Mouse (Mus musculus) forebrain, embryonic 15.5 days (tissue): ENCODE measurements around the gene Plxnb3. TPM values are rescaled to one million over a fixed set of nuclear protein-coding genes. Genes with fewer than 3 reads are reported as not detected.

Source experiments
- ATAC-seq: fragments of 200-750 bp; cut with Nextera tagmentation; replicated peaks from 2 replicates; pipeline ENCODE4 v1.8.0; 2017; ENCODE audit warnings: mild to moderate bottlenecking, moderate TSS enrichment, moderate library complexity
- H3K27ac ChIP-seq: fragments of 300-500 bp; sonication (generic); replicated peaks from 2 replicates; pipeline ENCODE4 v1.5.1; 2015; ENCODE audit warnings: mild to moderate bottlenecking, inconsistent platforms
- H3K27me3 ChIP-seq: fragments of 300-500 bp; sonication (generic); 2 replicates; pipeline ENCODE4 v1.6.1; 2015; ENCODE audit warnings: inconsistent platforms
- H3K36me3 ChIP-seq: fragments of 300-500 bp; sonication (generic); 2 replicates; pipeline ENCODE4 v1.6.1; 2015; ENCODE audit warnings: mild to moderate bottlenecking, inconsistent platforms
- H3K4me1 ChIP-seq: fragments of 300-500 bp; sonication (generic); 2 replicates; pipeline ENCODE4 v1.6.1; 2015; ENCODE audit warnings: inconsistent platforms
- H3K4me2 ChIP-seq: fragments of 300-500 bp; sonication (generic); replicated peaks from 2 replicates; pipeline ENCODE4 v1.6.1; 2015; ENCODE audit warnings: mild to moderate bottlenecking, inconsistent platforms
- H3K4me3 ChIP-seq: fragments of 300-500 bp; sonication (generic); 2 replicates; pipeline ENCODE4 v1.5.1; 2015; ENCODE audit warnings: mild to moderate bottlenecking, inconsistent platforms
- H3K9ac ChIP-seq: fragments of 300-500 bp; sonication (generic); replicated peaks from 2 replicates; pipeline ENCODE4 v1.6.1; 2015; ENCODE audit warnings: mild to moderate bottlenecking, inconsistent platforms
- H3K9me3 ChIP-seq: fragments of 300-500 bp; sonication (generic); 2 replicates; pipeline ENCODE4 v1.6.1; 2016; ENCODE audit warnings: inconsistent platforms
- WGBS: fragments of 180-500 bp; shearing (Covaris S2); methylation state at CpG from one replicate; pipeline ENCODE4 v1.1.7; 2015; ENCODE audit warnings: mixed read lengths; 5-methylcytosine and 5-hydroxymethylcytosine counted together
- polyA plus RNA-seq: library from polyadenylated mRNA; unstranded; fragments of >200 nt; fragmentation: Nextera tagmentation; extraction: Ambion mirVana; gene quantifications from 2 replicates; pipeline ENCODE4 v1.2.1, GENCODE M21; 2015

Plxnb3 gene
- polyA plus RNA-seq, 1 experiment from 2014 or later = 0.14 TPM

GRCm38 (mm10) chrX:73788501-73788900 lies 31.6 kb downstream of the Plxnb3 start:
- H3K27me3 ChIP-seq = no peaks in the 10 kb centered on the region
- H3K4me2 ChIP-seq = 0 out of 2 replicates have a peak overlapping the region, but pooled peaks have one; percentile 50
- no peak for ATAC-seq
- H3K4me1 ChIP-seq = peaks cover 31% of the 10 kb centered on the region
- no peak overlapping the region for H3K27ac ChIP-seq
- peaks cover 7% of the 10 kb centered on the region; the same call in 1 of the 2 replicates for H3K36me3 ChIP-seq
- no peak overlapping the region for H3K9ac ChIP-seq
- 81% methylated on average over 1 of the region's 1 CpGs for WGBS
- no peak overlapping the region for H3K4me3 ChIP-seq
- no peaks in the 10 kb centered on the region for H3K9me3 ChIP-seq

GRCm38 (mm10) chrX:73793039-73793438 lies 36.1 kb downstream of the Plxnb3 start:
- Histone ChIP-seq H3K27me3 (no peaks in the 10 kb centered on the region), H3K36me3 (peaks cover 12% of the 10 kb centered on the region; the same call in 1 of the 2 replicates)
- no peak for ATAC-seq

GRCm38 (mm10) chrX:73793505-73793904 lies 36.6 kb downstream of the Plxnb3 start:
- Histone ChIP-seq H3K4me2 (no peak overlapping the region), H3K27ac (no peak overlapping the region), H3K9ac (no peak overlapping the region), H3K4me1 (peaks cover 6% of the 10 kb centered on the region), H3K9me3 (no peaks in the 10 kb centered on the region), H3K4me3 (no peak overlapping the region), H3K36me3 (peaks cover 12% of the 10 kb centered on the region; the same call in 1 of the 2 replicates), H3K27me3 (no peaks in the 10 kb centered on the region)
- ATAC-seq = 0 out of 2 replicates have a peak, but pooled peaks have one; percentile 21
- no CpG with 5 or more reads among the region's 1 CpGs for WGBS

More at GRCm38 (mm10) chrX:73793039-73793438, 36.1 kb downstream of the Plxnb3 start:
- Histone ChIP-seq H3K4me3 (no peak overlapping the region), H3K9me3 (no peaks in the 10 kb centered on the region), H3K9ac (no peak overlapping the region), H3K4me1 (peaks cover 10% of the 10 kb centered on the region), H3K4me2 (no peak overlapping the region), H3K27ac (no peak overlapping the region)

GRCm38 (mm10) chrX:73797511-73797910 lies 40.6 kb downstream of the Plxnb3 start:
- ATAC-seq = no peak
- 96% methylated on average over 2 of the region's 2 CpGs for WGBS
- no peak overlapping the region for H3K4me2 ChIP-seq

GRCm38 (mm10) chrX:73798502-73798901 lies 41.6 kb downstream of the Plxnb3 start:
- ATAC-seq = peak; percentile 67
- H3K9me3 ChIP-seq = no peaks in the 10 kb centered on the region
- WGBS = 31% methylated on average over 9 of the region's 9 CpGs
- H3K9ac ChIP-seq = no peak overlapping the region
- no peak overlapping the region for H3K4me2 ChIP-seq
- no peak overlapping the region for H3K27ac ChIP-seq
- H3K4me3 ChIP-seq = no peak overlapping the region
- no peaks in the 10 kb centered on the region for H3K4me1 ChIP-seq
- H3K27me3 ChIP-seq = no peaks in the 10 kb centered on the region
- peaks cover 5% of the 10 kb centered on the region; the same call in 1 of the 2 replicates for H3K36me3 ChIP-seq

More at GRCm38 (mm10) chrX:73797511-73797910, 40.6 kb downstream of the Plxnb3 start:
- Histone ChIP-seq H3K4me3 (no peak overlapping the region), H3K27me3 (no peaks in the 10 kb centered on the region), H3K9ac (no peak overlapping the region), H3K9me3 (no peaks in the 10 kb centered on the region), H3K36me3 (peaks cover 5% of the 10 kb centered on the region; the same call in 1 of the 2 replicates), H3K4me1 (no peaks in the 10 kb centered on the region), H3K27ac (no peak overlapping the region)

- H3K4me1 ChIP-seq = no peaks in the 10 kb centered on the region
- no peak overlapping the region for H3K4me3 ChIP-seq
- H3K27me3 ChIP-seq = no peaks in the 10 kb centered on the region
- no peak overlapping the region for H3K9ac ChIP-seq
- ATAC-seq = no peak
- H3K4me2 ChIP-seq = no peak overlapping the region
- 85% methylated on average over 1 of the region's 1 CpGs for WGBS
- no peaks in the 10 kb centered on the region for H3K36me3 ChIP-seq
- H3K27ac ChIP-seq = no peak overlapping the region; the same call in 1 of the 2 replicates
- H3K9me3 ChIP-seq = no peaks in the 10 kb centered on the region
Observed at GRCm38 (mm10) chrX:73805814-73806213, 48.9 kb downstream of the Plxnb3 start.

- no peaks in the 10 kb centered on the region for H3K36me3 ChIP-seq
- peak overlapping the region; percentile 66 for H3K27ac ChIP-seq
- 17% methylated on average over 14 of the region's 14 CpGs for WGBS
- peak overlapping the region; percentile 50 for H3K4me2 ChIP-seq
- ATAC-seq = peak; percentile 90
- peak overlapping the region; percentile 56 for H3K9ac ChIP-seq
- H3K27me3 ChIP-seq = no peaks in the 10 kb centered on the region
- peak overlapping the region; percentile 39 for H3K4me3 ChIP-seq
- H3K9me3 ChIP-seq = no peaks in the 10 kb centered on the region
- peaks cover 5% of the 10 kb centered on the region; the same call in 1 of the 2 replicates for H3K4me1 ChIP-seq
Observed at GRCm38 (mm10) chrX:73815072-73815471, 58.2 kb downstream of the Plxnb3 start.

GRCm38 (mm10) chrX:73816596-73817314 lies 59.9 kb downstream of the Plxnb3 start:
- no peak overlapping the region for H3K4me3 ChIP-seq
- ATAC-seq = no peak
- H3K4me2 ChIP-seq = no peak overlapping the region
- no peaks in the 10 kb centered on the region for H3K9me3 ChIP-seq
- H3K27ac ChIP-seq = no peak overlapping the region
- no peaks in the 10 kb centered on the region for H3K36me3 ChIP-seq
- WGBS = 55% methylated on average over 3 of the region's 3 CpGs
- H3K9ac ChIP-seq = no peak overlapping the region
- H3K4me1 ChIP-seq = peaks cover 9% of the 10 kb centered on the region; the same call in 1 of the 2 replicates
- H3K27me3 ChIP-seq = no peaks in the 10 kb centered on the region

Other genes starting within 250 kb of the Plxnb3 start
- gene Dusp9, start 117.7 kb upstream of the Plxnb3 start, polyA plus RNA-seq = 0.33 and 0.43 TPM in 2 replicates
- gene Pnck, start 97.0 kb upstream of the Plxnb3 start, polyA plus RNA-seq = 105 and 109 TPM in 2 replicates
- 6.5 and 7.0 TPM in 2 replicates for gene Slc6a8, start 83.9 kb upstream of the Plxnb3 start, polyA plus RNA-seq
- 98.3 and 101 TPM in 2 replicates for gene Bcap31, start 40.9 kb upstream of the Plxnb3 start, polyA plus RNA-seq
- 11.1 and 12.0 TPM in 2 replicates for gene Abcd1, start 40.5 kb upstream of the Plxnb3 start, polyA plus RNA-seq
- 1.5 and 1.8 TPM in 2 replicates for gene Srpk3, start 17.3 kb downstream of the Plxnb3 start, polyA plus RNA-seq
- gene Idh3g, start 29.8 kb downstream of the Plxnb3 start, polyA plus RNA-seq = 224 and 230 TPM in 2 replicates
- gene Ssr4, start 29.9 kb downstream of the Plxnb3 start, polyA plus RNA-seq = 126 and 133 TPM in 2 replicates
- gene Pdzd4, start 67.9 kb downstream of the Plxnb3 start, polyA plus RNA-seq = 3.9 and 4.0 TPM in 2 replicates
- 0.23 TPM in 1 of 2 replicates, not detected in the other for gene Avpr2, start 135.0 kb downstream of the Plxnb3 start, polyA plus RNA-seq
- gene L1cam, start 139.0 kb downstream of the Plxnb3 start, polyA plus RNA-seq = 66.5 and 78.2 TPM in 2 replicates
- 2.2 and 2.3 TPM in 2 replicates for gene Arhgap4, start 164.8 kb downstream of the Plxnb3 start, polyA plus RNA-seq
- 108 and 110 TPM in 2 replicates for gene Naa10, start 164.9 kb downstream of the Plxnb3 start, polyA plus RNA-seq
- gene Renbp, start 173.8 kb downstream of the Plxnb3 start, polyA plus RNA-seq = 8.3 and 9.3 TPM in 2 replicates
- gene Hcfc1, start 209.3 kb downstream of the Plxnb3 start, polyA plus RNA-seq = 59.4 and 61.6 TPM in 2 replicates